Comparison of ENCODE assay signal across 10 mouse cellular contexts in genomic region chr7:142091848-142092247, GRCm38 (mm10). TPM values are rescaled to one million over a fixed set of nuclear protein-coding genes. Genes with fewer than 3 reads are reported as not detected.
DNase-seq lines count a peak whose midpoint lies in the region; ATAC-seq and TF ChIP-seq lines count a peak whose summit lies in the region.
"Had no signal": no experiment of that assay in that cellular context is flagged by ENCODE, and none has a peak within 500 bp of the region (broad histone marks: within the 10 kb centered on the region; RNA-seq: fewer than 3 reads in every experiment).

No protein-coding gene starts in this region.

- 0 out of 2 replicates have a peak overlapping the region, but pooled peaks have one; percentile 18 for H3K9ac ChIP-seq in heart, embryonic 11.5 days (ENCODE audit: low read depth, low read length)
- peak overlapping the region; percentile 96 for H3K9ac ChIP-seq in hindbrain, postnatal 0 days (replicated peaks; ENCODE audit: low read length)
- peak overlapping the region; percentile 99 for H3K9ac ChIP-seq in neural tube, embryonic 13.5 days
- H3K9ac ChIP-seq: lung, embryonic 15.5 days had no signal

- H3K27ac ChIP-seq in heart, embryonic 11.5 days (ENCODE audit: low read depth, low read length), result no peak overlapping the region
- H3K27ac ChIP-seq in hindbrain, postnatal 0 days, result peak overlapping the region; percentile 94; the same call in 1 of the 2 replicates
- H3K27ac ChIP-seq in neural tube, embryonic 13.5 days (replicated peaks), result peak overlapping the region; percentile 96
- H3K27ac ChIP-seq: kidney, postnatal 0 days; lung, embryonic 15.5 days had no signal

- no peak for TF ChIP-seq CTCF in hindbrain, postnatal 0 days (IDR thresholded peaks at IDR 0.05; ENCODE audit: low read depth)

- no peak for DNase-seq in heart, postnatal 4 days
- DNase-seq in cerebellum, postnatal 10 days, result peak; percentile 66 to 71
- peak; percentile 92 for DNase-seq in hindbrain, postnatal 0 days (ENCODE audit: low spot score)
- no peak for DNase-seq in urinary bladder, adult 2 months (ENCODE audit: low spot score)
- DNase-seq in thymus, postnatal 10 days (ENCODE audit: low spot score in 2 of 2), result no peak
- no peak for DNase-seq in thymus, adult 18-20 months

- WGBS in heart, embryonic 11.5 days (ENCODE audit: insufficient replicate concordance), result 11% methylated on average over 4 of the region's 4 CpGs
- WGBS in hindbrain, postnatal 0 days, result 0% methylated on average over 4 of the region's 4 CpGs
- 3% methylated on average over 4 of the region's 4 CpGs for WGBS in neural tube, embryonic 13.5 days

- H3K4me3 ChIP-seq in heart, embryonic 11.5 days (ENCODE audit: low read depth, low read length), result no peak overlapping the region
- peak overlapping the region; percentile 73 for H3K4me3 ChIP-seq in hindbrain, postnatal 0 days (ENCODE audit: low read length)
- H3K4me3 ChIP-seq in neural tube, embryonic 13.5 days, result peak overlapping the region; percentile 89
- H3K4me3 ChIP-seq: lung, embryonic 15.5 days had no signal

- no peak overlapping the region for H3K4me2 ChIP-seq in heart, embryonic 11.5 days
- peak overlapping the region; percentile 95 for H3K4me2 ChIP-seq in hindbrain, postnatal 0 days (ENCODE audit: low read depth, low read length)
- peak overlapping the region; percentile 85 for H3K4me2 ChIP-seq in neural tube, embryonic 13.5 days
- H3K4me2 ChIP-seq: lung, embryonic 15.5 days had no signal

- H3K4me1 ChIP-seq in heart, embryonic 11.5 days (ENCODE audit: control insufficient read depth, insufficient read depth, low read length), result peaks cover 50% of the 10 kb centered on the region
- H3K4me1 ChIP-seq in hindbrain, postnatal 0 days (ENCODE audit: insufficient read depth, low read length), result peaks cover 43% of the 10 kb centered on the region
- H3K4me1 ChIP-seq in neural tube, embryonic 13.5 days (replicated peaks), result peaks cover 83% of the 10 kb centered on the region

- H3K27me3 ChIP-seq in heart, embryonic 11.5 days (ENCODE audit: control insufficient read depth, insufficient read depth, low read length), result peaks cover 43% of the 10 kb centered on the region
- H3K27me3 ChIP-seq in hindbrain, postnatal 0 days (ENCODE audit: insufficient read depth, low read length), result no peaks in the 10 kb centered on the region
- H3K27me3 ChIP-seq in neural tube, embryonic 13.5 days, result peaks cover 7% of the 10 kb centered on the region

- no peak for ATAC-seq in heart, embryonic 11.5 days (replicated peaks; ENCODE audit: insufficient number of reproducible peaks, low FRiP score, low TSS enrichment)
- no peak for ATAC-seq in hindbrain, postnatal 0 days
- no peak; the same call in 1 of the 2 replicates for ATAC-seq in neural tube, embryonic 13.5 days (ENCODE audit: low read depth)

- no peaks in the 10 kb centered on the region for H3K36me3 ChIP-seq in heart, embryonic 11.5 days (ENCODE audit: control insufficient read depth, insufficient read depth, low read length)
- H3K36me3 ChIP-seq in hindbrain, postnatal 0 days (ENCODE audit: insufficient read depth, low read length), result peaks cover 17% of the 10 kb centered on the region
- peaks cover 19% of the 10 kb centered on the region for H3K36me3 ChIP-seq in neural tube, embryonic 13.5 days
- H3K36me3 ChIP-seq: lung, embryonic 15.5 days had no signal

- no peaks in the 10 kb centered on the region for H3K9me3 ChIP-seq in heart, embryonic 11.5 days (replicated peaks; ENCODE audit: control insufficient read depth, low read length)
- no peaks in the 10 kb centered on the region for H3K9me3 ChIP-seq in hindbrain, postnatal 0 days (ENCODE audit: low read length)
- H3K9me3 ChIP-seq in neural tube, embryonic 13.5 days, result no peaks in the 10 kb centered on the region
- H3K9me3 ChIP-seq: lung, embryonic 15.5 days had no signal

RNA-seq across cellular contexts. Expression of gene Dusp8, which starts 3.8 kb away (rescaled TPM):
- polyA plus RNA-seq in heart, embryonic 11.5 days (2014; fragmentation: Nextera tagmentation; extraction: Ambion mirVana), result 9.6 and 10.1 TPM in 2 replicates
- 10 to 100 TPM; 37.7 to 43.0 TPM for total RNA-seq in heart, postnatal 4 days (2021)
- total RNA-seq in hindbrain, postnatal 0 days (2014; rRNA removed), result 129 and 133 TPM in 2 replicates
- 86.2 and 94.6 TPM in 2 replicates for polyA plus RNA-seq in hindbrain, postnatal 0 days (2015; fragmentation: Nextera tagmentation; extraction: Ambion mirVana)
- polyA plus RNA-seq in neural tube, embryonic 13.5 days (2015; fragmentation: Nextera tagmentation; extraction: Ambion mirVana), result 88.4 and 96.1 TPM in 2 replicates
- polyA plus RNA-seq in urinary bladder, adult 2 months (2012; rRNA removed), result 4.1 and 5.0 TPM in 2 replicates

RNA-seq across cellular contexts. Expression of gene Gm45618, which starts 28.7 kb away (rescaled TPM):
- not detected in 2 replicates for polyA plus RNA-seq in heart, embryonic 11.5 days (2014; fragmentation: Nextera tagmentation; extraction: Ambion mirVana)
- not detected for total RNA-seq in heart, postnatal 4 days (2021)
- not detected in 2 replicates for total RNA-seq in hindbrain, postnatal 0 days (2014; rRNA removed)
- not detected in 2 replicates for polyA plus RNA-seq in hindbrain, postnatal 0 days (2015; fragmentation: Nextera tagmentation; extraction: Ambion mirVana)
- not detected in 2 replicates for polyA plus RNA-seq in neural tube, embryonic 13.5 days (2015; fragmentation: Nextera tagmentation; extraction: Ambion mirVana)
- polyA plus RNA-seq in urinary bladder, adult 2 months (2012; rRNA removed), result not detected in 2 replicates
- polyA plus RNA-seq: kidney, postnatal 0 days; lung, embryonic 15.5 days had no signal

RNA-seq across cellular contexts. Expression of gene Mob2, which starts 31.0 kb away (rescaled TPM):
- polyA plus RNA-seq in heart, embryonic 11.5 days (2014; fragmentation: Nextera tagmentation; extraction: Ambion mirVana), result 48.3 and 50.3 TPM in 2 replicates
- total RNA-seq in heart, postnatal 4 days (2021), result 10 to 100 TPM; 33.4 to 33.6 TPM
- 41.1 and 45.5 TPM in 2 replicates for total RNA-seq in hindbrain, postnatal 0 days (2014; rRNA removed)
- polyA plus RNA-seq in hindbrain, postnatal 0 days (2015; fragmentation: Nextera tagmentation; extraction: Ambion mirVana), result 43.4 and 44.1 TPM in 2 replicates
- 51.3 and 52.8 TPM in 2 replicates for polyA plus RNA-seq in neural tube, embryonic 13.5 days (2015; fragmentation: Nextera tagmentation; extraction: Ambion mirVana)
- polyA plus RNA-seq in urinary bladder, adult 2 months (2012; rRNA removed), result 91.8 and 102 TPM in 2 replicates

RNA-seq across cellular contexts. Expression of gene Gm39115, which starts 44.0 kb away (rescaled TPM):
- not detected in 2 replicates for polyA plus RNA-seq in heart, embryonic 11.5 days (2014; fragmentation: Nextera tagmentation; extraction: Ambion mirVana)
- not detected for total RNA-seq in heart, postnatal 4 days (2021)
- total RNA-seq in hindbrain, postnatal 0 days (2014; rRNA removed), result not detected in 2 replicates
- not detected in 2 replicates for polyA plus RNA-seq in hindbrain, postnatal 0 days (2015; fragmentation: Nextera tagmentation; extraction: Ambion mirVana)
- polyA plus RNA-seq in neural tube, embryonic 13.5 days (2015; fragmentation: Nextera tagmentation; extraction: Ambion mirVana), result not detected in 2 replicates
- not detected in 2 replicates for polyA plus RNA-seq in urinary bladder, adult 2 months (2012; rRNA removed)
- polyA plus RNA-seq: kidney, postnatal 0 days; lung, embryonic 15.5 days had no signal

RNA-seq across cellular contexts. Expression of gene Gm45337, which starts 52.6 kb away (rescaled TPM):
- polyA plus RNA-seq in heart, embryonic 11.5 days (2014; fragmentation: Nextera tagmentation; extraction: Ambion mirVana), result not detected in 2 replicates
- total RNA-seq in heart, postnatal 4 days (2021), result not detected
- total RNA-seq in hindbrain, postnatal 0 days (2014; rRNA removed), result not detected in 2 replicates
- polyA plus RNA-seq in hindbrain, postnatal 0 days (2015; fragmentation: Nextera tagmentation; extraction: Ambion mirVana), result not detected in 2 replicates
- not detected in 2 replicates for polyA plus RNA-seq in neural tube, embryonic 13.5 days (2015; fragmentation: Nextera tagmentation; extraction: Ambion mirVana)
- not detected in 2 replicates for polyA plus RNA-seq in urinary bladder, adult 2 months (2012; rRNA removed)
- polyA plus RNA-seq: kidney, postnatal 0 days; lung, embryonic 15.5 days had no signal

Comparison
In these comparisons a context has a peak if more than half of its experiments do, and no peak if none do; other contexts are left out.
1. H3K9ac ChIP-seq: peak in every context shown above with its lines; median percentile 99 in neural tube, embryonic 13.5 days; 96 in hindbrain, postnatal 0 days; 18 in heart, embryonic 11.5 days.
2. DNase-seq: peak in cerebellum, postnatal 10 days (2 of 2) and hindbrain, postnatal 0 days (single experiment); none in heart, postnatal 4 days (single experiment), urinary bladder, adult 2 months (single experiment), thymus, postnatal 10 days (0 of 2) and thymus, adult 18-20 months (0 of 2).